Mouse (Mus musculus): ENCODE data around the gene Sys1. TPM values are rescaled to one million over a fixed set of nuclear protein-coding genes. Genes with fewer than 3 reads are reported as not detected.

Sys1 gene
- total RNA-seq (2022) = 10 to 100 TPM; 25.2 to 28.5 (median 25.8) TPM

- peak; percentile 36 for DNase-seq (ENCODE audit: low spot score)
Measured at GRCm38 (mm10) chr2:164456864-164457300, at the start of gene Sys1. Gene Sys1, plus strand, starts transcription at chr2:164456964.

GRCm38 (mm10) chr2:164407708-164408107 lies 49.1 kb upstream of the Sys1 start:
- peak; percentile 30 for DNase-seq (ENCODE audit: low spot score)

- no peak for DNase-seq (ENCODE audit: low spot score)
Measured at GRCm38 (mm10) chr2:164414167-164414566, 42.6 kb upstream of the Sys1 start.

- DNase-seq (ENCODE audit: low spot score) = no peak
Measured at GRCm38 (mm10) chr2:164414581-164414980, 42.2 kb upstream of the Sys1 start.

GRCm38 (mm10) chr2:164417198-164417597 lies 39.6 kb upstream of the Sys1 start:
- DNase-seq (ENCODE audit: low spot score) = no peak

GRCm38 (mm10) chr2:164418308-164418875 lies 38.4 kb upstream of the Sys1 start:
- DNase-seq (ENCODE audit: low spot score) = no peak

- DNase-seq (ENCODE audit: low spot score) = no peak
Measured at GRCm38 (mm10) chr2:164419489-164419888, 37.3 kb upstream of the Sys1 start.

GRCm38 (mm10) chr2:164421306-164421705 lies 35.5 kb upstream of the Sys1 start:
- DNase-seq (ENCODE audit: low spot score) = no peak

GRCm38 (mm10) chr2:164421979-164422378 lies 34.8 kb upstream of the Sys1 start:
- DNase-seq (ENCODE audit: low spot score) = no peak

- DNase-seq (ENCODE audit: low spot score) = no peak
Measured at GRCm38 (mm10) chr2:164422675-164423393, 33.9 kb upstream of the Sys1 start.

- no peak for DNase-seq (ENCODE audit: low spot score)
Measured at GRCm38 (mm10) chr2:164423464-164423863, 33.3 kb upstream of the Sys1 start.

GRCm38 (mm10) chr2:164424406-164424805 lies 32.4 kb upstream of the Sys1 start:
- DNase-seq (ENCODE audit: low spot score) = no peak

- DNase-seq (ENCODE audit: low spot score) = no peak
Measured at GRCm38 (mm10) chr2:164425401-164425800, 31.4 kb upstream of the Sys1 start.

- DNase-seq (ENCODE audit: low spot score) = no peak
Measured at GRCm38 (mm10) chr2:164426121-164426520, 30.6 kb upstream of the Sys1 start.

- DNase-seq (ENCODE audit: low spot score) = no peak
Measured at GRCm38 (mm10) chr2:164426952-164427351, 29.8 kb upstream of the Sys1 start.

GRCm38 (mm10) chr2:164428451-164428850 lies 28.3 kb upstream of the Sys1 start:
- DNase-seq (ENCODE audit: low spot score) = no peak

GRCm38 (mm10) chr2:164429881-164430615 lies 26.7 kb upstream of the Sys1 start:
- no peak for DNase-seq (ENCODE audit: low spot score)

GRCm38 (mm10) chr2:164430697-164431096 lies 26.1 kb upstream of the Sys1 start:
- DNase-seq (ENCODE audit: low spot score) = no peak

- no peak for DNase-seq (ENCODE audit: low spot score)
Measured at GRCm38 (mm10) chr2:164431676-164432465, 24.9 kb upstream of the Sys1 start.

- DNase-seq (ENCODE audit: low spot score) = peak; percentile 20
Measured at GRCm38 (mm10) chr2:164432541-164433191, 24.1 kb upstream of the Sys1 start.

- DNase-seq (ENCODE audit: low spot score) = no peak
Measured at GRCm38 (mm10) chr2:164433278-164433895, 23.4 kb upstream of the Sys1 start.
